Mouse (Mus musculus) urinary bladder, postnatal 10 days (tissue): ENCODE results near the gene Gtf2h5.
A peak's percentile ranks its signal among the peaks of the same experiment; 100 is the strongest.

ENCODE experiments used
- DNase-seq: peaks from one replicate; pipeline ENCODE4 v3.0.0; 2022; ENCODE audit warnings: low spot score

Gtf2h5 gene

DNA sequence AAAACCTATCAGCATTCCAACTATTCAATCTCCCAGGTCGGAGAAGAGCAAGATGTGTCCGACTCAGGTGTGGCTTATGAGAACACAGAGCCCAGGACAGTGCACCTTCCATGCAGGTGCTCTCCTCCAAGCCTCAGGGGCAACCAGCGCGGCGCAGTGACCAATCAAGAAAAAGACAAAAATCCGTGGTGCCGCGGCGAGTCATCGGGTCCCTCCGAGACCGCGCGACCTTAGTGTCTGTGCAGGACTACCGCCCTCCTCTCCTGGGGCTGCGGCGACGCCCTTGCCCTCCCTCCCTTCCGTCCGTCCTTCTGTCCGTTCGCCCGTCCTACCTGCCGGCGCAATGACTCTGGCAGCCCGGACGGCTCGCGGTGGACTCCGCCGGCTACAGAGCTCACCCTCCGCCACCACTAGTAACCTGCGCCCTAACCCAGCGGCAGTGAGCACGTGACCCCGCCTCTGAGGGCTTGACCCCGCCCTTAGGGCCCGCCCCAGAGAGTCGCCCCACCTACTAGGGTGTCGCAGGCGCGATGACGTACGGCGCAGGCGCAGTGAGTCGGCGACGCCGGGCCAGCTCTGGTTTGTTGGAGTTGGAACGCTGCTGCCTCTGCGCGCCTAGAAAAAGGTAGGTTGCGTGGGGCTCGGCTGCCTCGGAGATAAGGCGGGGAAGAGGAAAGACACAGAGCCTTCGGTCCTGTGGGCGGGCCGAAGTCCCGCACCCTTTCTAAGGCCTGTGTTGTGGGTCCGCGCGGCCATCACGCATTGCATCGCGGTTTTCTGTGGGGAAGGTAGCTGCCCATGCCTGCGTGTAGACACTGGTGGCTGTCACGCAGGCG, at the start of gene Gtf2h5, which contains the start of gene Serac1:
Gene Gtf2h5 (plus strand): TSS at position 500 of the 836 bp plus-strand sequence.
Gene Serac1 (minus strand): TSS at position 455 of the 836 bp plus-strand sequence.
- peak; percentile 92 for DNase-seq

DNA sequence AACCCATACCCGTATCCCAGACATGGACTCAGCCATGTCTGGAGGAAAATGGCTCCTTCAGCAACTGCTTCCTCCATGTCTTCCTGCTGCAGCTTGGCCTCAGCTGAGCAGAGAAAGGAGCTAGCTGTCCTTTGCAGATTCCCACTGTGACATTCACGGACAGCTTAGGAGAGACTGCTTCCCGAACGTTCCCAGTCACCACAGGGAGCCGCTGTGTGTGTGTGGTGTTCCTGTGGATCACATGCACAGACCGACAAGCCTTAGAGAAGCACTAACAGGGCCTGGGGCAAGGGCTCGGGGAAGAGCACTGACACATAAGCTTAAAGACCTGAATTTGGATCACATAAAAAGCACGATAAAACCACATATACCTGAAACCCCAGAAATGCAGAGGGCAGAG, 43.9 kb upstream of the Gtf2h5 start:
- DNase-seq: no peak

DNA sequence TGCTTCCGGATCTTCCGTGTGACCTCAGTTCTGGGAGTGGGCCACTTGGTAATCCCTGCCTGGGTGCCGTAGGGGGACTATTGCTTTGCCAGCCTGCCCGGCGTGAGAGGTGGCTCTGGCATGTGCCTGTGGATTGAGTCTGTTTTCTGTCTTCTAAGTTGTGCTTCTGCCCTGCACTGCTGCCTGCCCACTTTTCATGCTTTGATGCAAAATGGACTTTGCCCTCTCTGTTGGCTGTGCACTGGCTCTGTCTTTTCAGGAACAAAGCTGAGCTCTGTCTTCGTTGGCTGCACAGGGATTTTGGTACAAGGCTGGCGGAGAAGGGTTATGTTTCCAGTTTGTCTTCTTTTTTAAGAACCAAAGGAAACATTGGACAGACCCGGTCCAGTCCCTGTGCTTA, 43.1 kb upstream of the Gtf2h5 start:
- DNase-seq: no peak

DNA sequence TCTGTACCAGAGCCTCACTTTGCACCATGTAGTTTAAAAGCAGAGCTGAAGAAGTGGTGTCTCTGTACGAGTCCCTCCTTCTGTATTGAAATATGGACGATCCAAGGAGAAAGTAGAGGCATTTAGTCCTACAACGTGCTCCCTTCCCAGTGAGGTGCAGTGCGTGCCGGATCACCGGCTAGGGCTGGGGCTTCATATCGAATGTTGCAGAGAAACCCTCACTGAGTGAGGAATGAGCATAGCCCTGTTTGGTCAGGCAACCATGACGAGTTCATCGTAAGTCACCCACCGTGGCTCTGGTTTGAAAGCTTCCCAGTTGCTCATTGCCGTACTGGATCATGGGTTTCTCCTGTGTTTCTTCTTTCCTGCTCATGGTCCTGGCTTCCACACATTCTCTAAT, 42.7 kb upstream of the Gtf2h5 start:
- no peak for DNase-seq

DNA sequence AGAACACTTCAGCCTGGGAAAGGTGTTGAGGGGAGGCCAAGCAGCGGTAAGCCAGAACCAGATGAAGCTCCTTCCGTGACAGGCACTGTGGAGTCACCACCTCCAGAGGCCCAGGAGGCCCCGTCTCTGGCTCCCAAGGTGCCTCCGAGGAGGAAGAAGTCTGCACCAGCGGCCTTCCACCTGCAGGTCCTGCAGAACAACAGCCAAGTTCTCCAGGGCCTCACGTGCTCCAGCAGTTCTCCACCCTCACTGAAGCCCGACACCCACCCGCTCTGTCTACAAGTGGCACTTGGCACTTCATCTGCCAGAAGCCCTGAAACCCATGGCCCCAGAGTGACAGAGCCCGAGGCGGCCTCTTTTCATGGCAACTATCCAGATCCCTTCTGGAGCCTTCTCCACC, 42.1 kb upstream of the Gtf2h5 start:
- DNase-seq: no peak

DNA sequence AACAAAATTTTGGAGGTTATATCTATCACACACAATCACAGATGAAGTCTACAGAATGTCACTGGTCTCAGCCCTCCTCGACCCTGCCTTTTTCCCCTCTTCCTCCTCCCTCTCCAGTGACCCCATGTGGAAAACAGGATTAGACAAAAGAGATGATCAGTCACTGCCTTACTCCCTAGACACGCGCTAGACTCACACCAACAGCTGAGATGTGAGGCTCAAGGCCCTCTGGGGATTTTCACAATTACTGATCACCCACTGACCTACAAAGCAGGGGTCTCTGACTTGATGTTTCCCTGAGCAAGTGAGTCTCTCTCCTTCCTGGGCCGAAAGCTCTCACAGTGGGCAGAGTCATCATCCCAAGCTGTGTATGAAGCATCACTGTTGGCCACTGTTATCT, 26.8 kb upstream of the Gtf2h5 start:
- DNase-seq: no peak

DNA sequence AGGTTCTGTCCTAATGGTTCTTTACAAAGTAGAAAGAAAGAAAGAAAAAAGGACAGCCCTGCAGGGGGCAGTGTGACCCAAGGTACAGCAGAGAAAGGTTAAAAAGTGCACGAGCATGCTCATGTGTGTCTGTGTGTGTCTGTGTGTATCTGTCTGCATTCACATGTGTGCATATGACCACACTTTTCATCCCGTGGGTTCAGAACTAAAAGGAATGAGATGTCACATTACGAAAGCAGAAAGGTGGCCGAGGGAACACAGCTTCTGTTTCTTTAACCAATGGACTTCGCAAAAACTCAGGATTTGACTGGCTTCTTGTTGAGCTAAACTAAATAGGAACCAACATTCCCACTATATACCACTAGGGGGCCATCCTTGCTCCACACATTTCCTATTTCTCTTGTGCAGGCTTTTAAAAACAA, 24.6 kb upstream of the Gtf2h5 start:
- DNase-seq: no peak

DNA sequence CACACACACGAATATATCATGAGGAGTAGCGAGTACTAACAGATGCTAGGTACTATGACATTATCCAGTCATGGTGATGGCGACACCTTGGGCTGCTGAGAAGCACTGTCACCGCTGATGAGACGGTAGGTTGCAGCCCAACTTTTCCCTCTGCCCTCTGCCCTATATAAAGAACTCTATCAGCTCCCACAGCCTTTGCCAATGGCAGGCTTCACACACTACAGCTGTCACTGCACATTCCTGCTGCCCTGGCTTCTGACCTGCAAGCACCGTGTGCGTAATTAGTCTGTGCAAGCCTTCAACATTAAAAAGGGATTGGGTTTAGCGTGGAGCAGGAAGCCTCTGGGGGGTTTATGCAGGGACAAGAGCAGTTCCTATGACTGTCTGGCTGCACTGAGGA, 16.8 kb upstream of the Gtf2h5 start:
- no peak for DNase-seq

DNA sequence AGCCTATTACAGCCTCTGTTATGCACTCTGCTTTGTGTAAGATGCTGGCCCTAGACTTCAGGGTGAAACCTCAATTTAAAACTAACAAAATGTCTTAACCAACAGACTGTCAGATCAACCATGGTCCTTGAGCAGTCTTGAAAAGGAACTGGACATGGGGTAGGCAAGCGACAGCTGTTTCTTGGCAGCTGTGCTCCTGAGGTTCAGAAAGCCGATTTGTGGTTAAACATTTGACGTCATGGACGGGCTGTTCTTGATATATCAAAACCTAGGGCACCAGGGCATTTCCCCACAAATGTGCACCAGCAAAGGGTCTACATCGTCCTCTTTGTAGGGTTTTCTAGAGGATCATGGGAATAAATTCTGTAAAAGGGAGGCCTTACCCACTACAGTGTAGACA, 16.1 kb upstream of the Gtf2h5 start:
- no peak for DNase-seq

DNA sequence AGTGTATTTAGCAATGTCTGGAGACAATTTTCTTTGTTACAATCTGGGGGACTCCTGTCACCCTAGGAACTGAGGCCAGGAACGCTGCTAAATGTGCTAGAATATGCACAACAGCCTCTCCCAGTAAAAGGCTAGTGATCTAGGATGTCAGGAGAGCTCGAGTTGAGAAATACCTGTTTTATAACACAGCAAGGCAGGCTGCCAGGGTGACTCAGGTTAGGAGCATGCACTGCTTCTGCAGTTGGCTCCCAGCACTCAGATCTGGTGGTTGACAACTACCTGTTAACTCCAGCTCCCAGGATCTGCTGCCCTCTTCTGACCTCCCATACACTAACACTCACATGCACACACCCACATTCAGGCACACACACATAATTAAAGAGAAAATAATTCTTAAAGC, 13.6 kb upstream of the Gtf2h5 start:
- DNase-seq: no peak

DNA sequence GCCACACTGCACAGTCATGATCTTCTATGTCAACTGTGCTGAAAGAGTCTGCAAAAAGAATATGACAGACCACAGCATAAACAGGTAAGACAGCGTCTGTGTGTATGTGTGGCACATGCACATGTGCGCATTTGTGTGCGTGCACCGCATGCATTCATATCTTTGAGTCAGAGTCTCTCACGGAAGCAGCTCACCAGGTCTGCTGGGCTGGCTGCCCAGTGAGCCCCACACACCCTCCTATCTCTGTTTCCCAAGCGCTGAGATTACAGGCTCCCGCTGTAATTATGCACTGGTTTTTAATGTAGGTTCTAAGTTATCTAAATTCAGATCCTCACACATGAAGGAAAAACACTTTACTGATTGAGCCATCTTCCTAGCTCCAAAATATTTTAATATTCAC, 12.0 kb upstream of the Gtf2h5 start:
- DNase-seq: no peak

DNA sequence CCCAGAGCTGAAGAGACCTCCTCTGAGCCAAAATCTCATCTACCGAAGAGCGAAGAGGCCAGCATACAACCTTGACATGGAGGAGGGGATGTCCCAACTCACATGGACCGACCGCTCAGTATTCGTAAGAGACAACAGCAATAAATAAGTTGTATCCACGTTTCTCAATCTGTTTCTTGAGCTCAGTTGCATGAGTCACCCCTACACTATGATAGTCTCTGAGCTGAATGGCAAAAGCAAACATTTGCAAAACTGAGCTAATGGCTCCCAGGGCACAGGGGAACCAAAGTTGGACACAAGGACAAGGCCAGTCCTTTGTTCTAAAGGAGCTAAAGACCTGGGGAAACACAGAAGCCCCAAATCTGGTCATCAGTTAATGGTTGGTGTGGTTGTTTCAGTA, 9.7 kb upstream of the Gtf2h5 start:
- DNase-seq: no peak

DNA sequence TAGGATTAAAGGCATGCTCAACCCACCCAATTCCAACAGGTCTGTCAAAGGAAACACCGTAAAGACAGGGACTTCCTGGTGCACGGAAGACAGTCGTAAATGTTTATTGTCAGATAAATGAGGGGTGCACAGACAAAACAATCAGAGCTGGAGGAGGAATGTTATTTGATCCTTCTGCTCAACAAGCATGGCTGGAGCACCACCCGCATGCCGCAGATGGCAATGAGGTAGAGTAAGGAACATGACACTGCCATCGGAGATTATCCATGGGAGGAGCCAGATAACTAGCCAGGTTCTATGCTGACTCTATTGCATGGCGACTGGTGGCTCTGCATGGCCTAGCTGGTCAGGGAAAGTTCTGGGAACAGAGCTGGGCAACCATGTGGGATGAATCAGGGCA, 6.2 kb upstream of the Gtf2h5 start:
- DNase-seq: no peak

DNA sequence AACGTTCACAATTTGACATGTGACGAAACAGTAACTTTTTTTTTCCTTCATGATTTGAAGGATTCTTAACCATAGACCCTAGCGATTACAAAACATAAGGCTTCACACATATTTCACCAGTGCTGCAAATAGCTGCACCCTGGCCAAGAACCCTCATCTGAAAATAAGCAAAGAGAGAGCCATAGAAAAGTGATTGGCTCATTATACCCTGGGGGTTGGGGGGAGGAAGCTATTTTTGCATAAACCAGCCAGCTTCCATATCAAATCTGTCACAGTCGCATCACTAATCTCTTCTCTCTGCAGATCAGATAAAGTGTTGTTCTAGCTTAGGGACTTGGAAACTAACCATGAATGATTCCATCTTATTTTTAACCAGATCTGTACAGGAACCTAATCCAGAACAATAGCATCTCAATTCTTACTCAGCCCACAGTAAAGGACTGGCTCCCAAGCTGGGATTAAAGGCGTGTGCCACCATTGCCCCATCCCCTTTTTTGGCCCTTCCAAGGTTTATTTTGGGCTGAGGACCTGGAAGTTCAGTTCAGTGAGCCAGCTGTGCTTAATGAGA, 3.8 kb downstream of the Gtf2h5 start:
- DNase-seq: no peak

DNA sequence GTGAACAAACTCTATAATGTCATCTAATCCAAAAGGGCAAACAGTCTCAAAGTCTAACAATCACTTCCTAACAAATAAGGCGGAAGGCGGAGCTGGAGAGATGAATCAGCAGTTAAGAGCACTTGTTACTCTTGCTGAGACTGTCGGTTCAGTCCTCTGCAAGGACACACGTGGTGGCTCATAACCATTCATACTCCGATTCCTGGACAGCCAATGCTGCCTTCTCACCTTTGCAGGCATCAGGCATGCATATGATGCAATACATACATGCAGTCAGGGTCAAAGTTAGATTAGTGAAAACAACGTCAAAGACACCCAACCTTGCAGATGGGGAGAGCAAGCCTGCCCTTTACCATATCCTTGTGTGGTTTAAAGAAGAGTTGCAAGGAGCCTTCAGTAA, 12.0 kb downstream of the Gtf2h5 start:
- DNase-seq: no peak

DNA sequence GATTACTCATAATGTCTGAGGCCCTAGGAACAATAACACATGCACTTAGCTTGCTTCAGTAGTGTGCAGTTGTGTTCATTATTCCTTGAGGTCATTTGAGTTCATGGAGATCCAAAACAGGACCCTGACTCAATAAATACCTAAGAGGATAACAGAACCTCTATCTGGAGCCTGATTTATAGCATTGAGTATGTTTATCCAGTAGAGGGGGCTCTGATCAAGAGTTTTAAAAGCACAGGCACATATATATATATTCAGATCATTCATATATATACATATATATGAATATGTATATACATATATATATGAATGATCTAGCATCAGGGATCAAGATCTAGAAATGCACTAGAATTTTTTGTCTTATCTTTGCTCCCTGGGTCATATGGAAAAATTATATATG, 16.0 kb downstream of the Gtf2h5 start:
- no peak for DNase-seq

DNA sequence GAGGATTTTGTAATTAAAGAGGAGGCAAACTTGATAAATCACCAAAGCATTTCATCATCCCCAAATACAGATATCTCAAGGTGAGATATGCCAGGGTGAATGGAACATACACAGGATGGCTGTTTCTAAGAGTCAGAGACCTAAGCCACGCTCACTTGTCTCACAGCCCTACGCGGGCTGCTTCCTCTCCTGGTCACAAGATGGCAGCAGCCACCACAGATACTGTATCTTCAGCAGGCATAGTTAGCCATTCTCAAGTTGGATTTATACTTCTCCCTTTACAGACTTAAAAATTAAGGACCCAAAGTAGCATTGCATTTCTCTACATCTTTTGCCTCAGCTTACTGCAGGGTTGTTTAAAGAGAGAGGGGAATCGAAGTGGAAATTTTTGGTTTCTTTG, 18.3 kb downstream of the Gtf2h5 start:
- DNase-seq: no peak

DNA sequence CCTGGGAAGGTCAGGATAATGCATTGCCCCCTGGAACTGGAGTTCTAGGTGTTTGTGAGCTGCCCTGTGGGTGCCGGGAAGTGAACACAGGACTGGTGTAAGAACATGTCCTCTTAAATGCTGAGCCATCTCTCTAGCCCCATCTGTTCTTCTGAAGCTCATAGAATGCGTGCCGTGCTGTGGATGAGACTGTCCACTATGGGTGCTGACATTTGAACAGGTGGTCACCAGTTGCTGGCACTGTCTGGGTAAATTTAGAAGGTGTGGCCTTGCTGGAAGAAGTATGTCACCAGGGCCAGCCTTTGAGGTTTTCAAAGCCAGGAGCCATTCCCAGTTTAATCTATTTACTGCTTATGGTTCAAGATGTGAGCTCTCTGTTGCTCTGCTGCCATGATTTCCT, 22.7 kb downstream of the Gtf2h5 start:
- no peak for DNase-seq

DNA sequence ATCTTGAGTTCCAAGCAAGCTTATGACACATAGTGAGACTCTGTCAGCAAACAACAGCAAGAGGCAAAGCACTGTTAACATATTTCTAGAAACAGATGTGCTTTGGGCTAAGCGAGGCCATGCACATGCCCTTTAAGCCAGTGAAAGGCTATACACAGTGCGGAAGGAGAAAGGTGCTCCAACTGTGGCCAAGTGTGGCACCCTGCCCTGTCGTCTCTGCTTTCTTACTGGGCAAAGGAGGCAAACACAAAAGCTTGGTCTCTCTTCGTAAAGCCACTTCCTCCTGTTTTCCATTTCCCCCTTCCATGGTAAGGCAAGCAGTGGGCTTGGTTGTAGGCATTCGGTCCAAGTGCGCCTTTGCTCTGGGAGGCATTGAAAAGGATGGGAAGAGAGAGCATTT, 24.0 kb downstream of the Gtf2h5 start:
- no peak for DNase-seq

DNA sequence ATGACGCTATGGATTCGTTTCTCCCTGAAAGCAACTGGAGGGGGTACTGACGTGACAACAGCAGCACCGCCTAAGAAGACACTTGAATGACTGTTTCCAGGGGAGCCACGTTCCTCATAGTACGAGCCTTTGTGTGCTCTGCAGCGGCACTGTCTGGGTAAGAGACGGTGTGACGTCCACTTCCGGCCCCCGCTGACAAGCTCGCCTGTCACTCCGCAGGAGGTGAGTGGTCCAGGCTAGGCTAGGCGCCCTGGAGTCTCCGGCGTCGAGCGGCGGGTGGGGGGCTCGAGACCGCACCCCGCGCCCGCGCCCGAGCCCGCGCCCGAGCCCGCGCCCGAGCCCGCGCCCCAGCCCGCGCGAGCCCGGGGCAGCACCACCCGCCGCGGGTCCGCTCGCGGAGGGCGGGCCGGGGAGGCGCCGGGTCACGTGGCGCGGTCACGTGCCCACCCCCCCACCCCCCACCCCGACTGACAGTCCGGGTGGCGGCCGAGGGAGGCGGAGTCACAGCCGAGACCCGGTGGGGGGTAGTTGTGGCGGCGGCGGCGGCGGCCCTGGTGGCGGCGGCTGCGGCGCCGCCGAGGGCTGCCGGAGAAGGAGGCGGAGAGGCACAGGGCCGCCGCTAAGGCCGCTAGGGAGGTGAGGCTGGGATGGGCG, 26.9 kb downstream of the Gtf2h5 start, which contains the start of gene Tulp4:
Gene Tulp4 (plus strand): TSS at position 77 of the 654 bp plus-strand sequence.
- DNase-seq: peak; percentile 29

DNA sequence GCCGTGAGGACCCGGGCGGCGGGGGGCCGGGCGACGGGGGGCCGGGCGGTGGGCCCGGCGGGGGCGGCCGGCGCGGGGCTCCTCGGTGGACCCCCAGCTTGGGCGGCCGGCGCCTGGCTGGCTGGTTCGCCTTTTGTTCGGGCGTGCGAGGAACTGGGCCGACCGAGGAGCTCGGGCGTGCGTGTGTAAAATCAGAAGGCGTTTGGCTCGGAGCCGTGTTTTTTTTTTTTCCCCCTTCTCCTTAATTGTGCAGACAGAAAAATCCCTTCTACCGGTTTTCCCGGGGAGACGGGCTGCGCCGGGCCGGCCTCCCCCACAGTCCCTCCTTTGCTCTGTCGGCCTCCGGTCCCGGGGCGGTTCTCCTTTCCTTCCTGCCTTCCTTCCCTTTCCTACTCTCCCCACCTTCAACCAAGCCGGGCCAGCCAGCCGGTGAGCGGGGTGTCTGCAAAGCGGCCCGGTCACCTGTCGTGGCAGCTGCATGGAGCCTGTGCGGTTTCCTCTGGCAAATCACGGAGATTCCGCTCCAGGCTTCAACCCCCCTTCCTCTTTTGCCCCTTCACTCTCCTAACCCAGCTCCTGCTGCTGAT, 27.5 kb downstream of the Gtf2h5 start:
- DNase-seq: no peak

DNA sequence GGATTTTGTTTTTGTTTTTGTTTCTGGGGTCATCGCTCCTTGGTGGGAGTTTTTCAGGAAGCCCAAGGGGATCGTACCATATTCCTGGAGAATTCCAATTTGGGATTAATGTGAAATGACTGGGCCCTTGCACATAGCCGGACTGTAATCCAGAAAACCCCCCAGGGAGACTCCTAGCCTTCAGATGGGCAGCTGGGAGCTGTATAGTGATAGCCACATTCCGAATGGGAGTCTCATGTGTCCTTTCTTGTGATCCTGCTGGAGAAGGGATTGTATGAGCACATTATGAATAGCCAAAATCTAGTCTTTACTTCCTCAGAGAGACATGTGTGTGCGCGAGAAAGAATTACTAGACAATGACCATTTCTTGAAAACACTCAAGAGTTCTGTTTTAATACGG, 28.6 kb downstream of the Gtf2h5 start:
- DNase-seq: no peak

DNA sequence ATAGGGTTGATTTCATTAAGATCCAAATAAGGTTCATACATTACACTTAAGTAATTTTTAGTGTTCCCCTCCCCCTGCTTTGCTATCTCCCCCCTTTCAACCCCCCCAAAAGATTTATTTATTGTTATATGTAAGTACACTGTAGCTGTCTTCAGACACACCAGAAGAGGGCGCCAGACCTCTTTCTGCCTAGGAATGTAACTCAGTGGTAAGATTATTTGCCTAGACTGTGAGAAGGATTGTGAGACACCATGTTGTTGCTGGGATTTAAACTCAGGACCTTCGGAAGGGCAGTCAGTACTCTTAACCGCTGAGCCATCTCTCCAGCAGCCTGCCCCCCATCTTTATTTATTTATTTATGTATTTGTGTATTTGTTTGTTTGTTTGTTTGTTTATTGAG, 31.4 kb downstream of the Gtf2h5 start:
- DNase-seq: no peak
